Mouse (Mus musculus) bone marrow macrophage, adult 2 months (primary cell): Measurements from ENCODE around the gene H2afx.

Source experiments
- CTCF ChIP-seq: IDR thresholded peaks from 2 replicates; pipeline ENCODE4 v1.5.1; 2012; ENCODE audit warnings: low read depth, mild to moderate bottlenecking, low read length, moderate library complexity
- POLR2A ChIP-seq: IDR thresholded peaks from 2 replicates; pipeline ENCODE4 v1.6.1; 2012; ENCODE audit warnings: mild to moderate bottlenecking, low read depth, low read length, borderline replicate concordance

DNA sequence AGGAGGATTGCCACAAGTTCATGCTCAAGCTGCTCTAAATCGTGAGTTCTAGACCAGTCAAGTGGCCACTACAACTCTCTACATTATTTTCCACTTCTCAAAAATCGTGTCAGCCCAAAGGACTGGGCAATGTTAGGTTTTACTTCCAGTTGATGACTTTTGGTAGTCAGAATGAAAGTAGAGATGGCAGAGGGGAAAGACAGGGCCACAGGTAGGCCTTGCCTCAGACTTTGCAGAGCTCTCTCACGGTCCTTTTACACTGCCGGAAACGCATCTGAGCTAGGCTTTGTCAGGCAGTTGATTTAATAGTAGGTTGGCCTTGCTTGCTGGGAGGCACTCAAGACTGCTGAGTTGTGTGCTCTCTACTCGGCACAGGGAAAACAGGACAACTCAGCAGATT lies 10.3 kb upstream of the H2afx start:
- TF ChIP-seq CTCF (no peak), POLR2A (no peak)
